Mouse (Mus musculus) heart, adult 2 months (tissue): ENCODE results near the gene Patl1. TPM values are rescaled to one million over a fixed set of nuclear protein-coding genes. Genes with fewer than 3 reads are reported as not detected.
"Not testable (repeated sequence)": the region's sequence is repeated elsewhere in the genome, so short reads cannot be mapped to it uniquely, and the experiment has no call there.

Experiments
- DNase-seq, 2 experiments: peaks; one replicate each; pipeline ENCODE4 v3.0.0; 2021
- H3K27ac ChIP-seq: fragments of 200-600 bp; 2 replicates; pipeline ENCODE4 v1.8.1; 2022
- H3K27me3 ChIP-seq: fragments of 200-500 bp; 2 replicates; pipeline ENCODE4 v1.6.1; 2012; ENCODE audit warnings: mild to moderate bottlenecking, low read length, inconsistent platforms, mixed read lengths; ENCODE audit not compliant: control insufficient read depth, insufficient read depth
- H3K36me3 ChIP-seq: fragments of 200-500 bp; 2 replicates; pipeline ENCODE4 v1.6.1; 2012; ENCODE audit warnings: low read length, inconsistent platforms; ENCODE audit not compliant: control insufficient read depth, insufficient read depth
- H3K4me1 ChIP-seq: fragments of 200-500 bp; 2 replicates; pipeline ENCODE4 v1.6.1; 2011; ENCODE audit warnings: low read length; ENCODE audit not compliant: control insufficient read depth, insufficient read depth
- H3K4me3 ChIP-seq: fragments of 200-600 bp; 2 replicates; pipeline ENCODE4 v1.8.1; 2022
- H3K79me2 ChIP-seq: fragments of 200-500 bp; replicated peaks from 2 replicates; pipeline ENCODE4 v1.6.1; 2012; ENCODE audit warnings: mild to moderate bottlenecking, inconsistent platforms, low read length, moderate library complexity, mixed read lengths; ENCODE audit not compliant: control insufficient read depth, insufficient read depth
- H3K9ac ChIP-seq: fragments of 200-500 bp; 2 replicates; pipeline ENCODE4 v1.6.1; 2012; ENCODE audit warnings: low read depth, mild to moderate bottlenecking, control low read depth, inconsistent platforms, low read length, mixed read lengths
- CTCF ChIP-seq: fragments of 200-600 bp; IDR thresholded peaks from 2 replicates; pipeline ENCODE4 v1.8.1; 2022; ENCODE audit warnings: antibody characterized with exemption, mild to moderate bottlenecking, moderate library complexity
- EP300 ChIP-seq: fragments of 200-500 bp; IDR thresholded peaks from 2 replicates; pipeline ENCODE4 v1.6.1; 2011; ENCODE audit warnings: low read depth, low read length, control low read depth; ENCODE audit not compliant: insufficient read depth
- POLR2A ChIP-seq: fragments of 200-500 bp; IDR thresholded peaks from 2 replicates; pipeline ENCODE4 v1.6.1; 2011; ENCODE audit warnings: mild to moderate bottlenecking, low read depth, low read length, control low read depth; ENCODE audit not compliant: insufficient read depth
- WGBS: fragments of 180-500 bp; shearing (Covaris S2); methylation state at CpG from one replicate; pipeline ENCODE4 v1.1.7; 2018; 5-methylcytosine and 5-hydroxymethylcytosine counted together
- intact Hi-C: fragments of 180-260 bp; cut with DNase I; formaldehyde crosslinking; loops from one replicate; pipeline ENCODE4 v1.15.1; 2025
- polyA plus RNA-seq: library from polyadenylated mRNA; depleted of rRNA; stranded (reverse); fragments of >200 nt; gene quantifications from 2 replicates; pipeline ENCODE4 v1.2.3, GENCODE M21; 2012
- total RNA-seq, 2 experiments: library from RNA; stranded (reverse); gene quantifications; 2 replicates each; pipeline ENCODE4 v1.2.3; 2021

Patl1 gene
- total and polyA plus RNA-seq, 3 experiments = 19.3 to 32.7 (median 28.6) TPM

GRCm38 (mm10) chr19:11969155-11970050 lies 57.2 kb downstream of the Patl1 start:
- intact Hi-C loops = no loop called here
- H3K4me3 ChIP-seq = peak overlapping the region; percentile 24
- DNase-seq = peak; percentile 26 to 46
- WGBS = 49% methylated on average over 9 of the region's 9 CpGs
- H3K27ac ChIP-seq = peak overlapping the region; percentile 94
- H3K36me3 ChIP-seq = peaks cover 39% of the 10 kb centered on the region
- peak overlapping the region; percentile 26 for H3K9ac ChIP-seq
- peaks cover 14% of the 10 kb centered on the region for H3K4me1 ChIP-seq
- TF ChIP-seq POLR2A (0 out of 2 replicates have a peak, but pooled peaks have one; percentile 38), EP300 (no peak)
- H3K27me3 ChIP-seq = no peaks in the 10 kb centered on the region
- peaks cover 6% of the 10 kb centered on the region for H3K79me2 ChIP-seq

GRCm38 (mm10) chr19:11973511-11974222 lies 61.5 kb downstream of the Patl1 start:
- DNase-seq = no peak
- peaks cover 14% of the 10 kb centered on the region for H3K4me1 ChIP-seq
- TF ChIP-seq CTCF = no peak
- no peak for TF ChIP-seq EP300
- TF ChIP-seq POLR2A = no peak
- H3K27ac ChIP-seq = no peak overlapping the region; the same call in 1 of the 2 replicates
- H3K79me2 ChIP-seq = peaks cover 2% of the 10 kb centered on the region
- H3K9ac ChIP-seq = no peak overlapping the region
- intact Hi-C loops = no loop called here
- no peak overlapping the region for H3K4me3 ChIP-seq
- H3K36me3 ChIP-seq = peaks cover 54% of the 10 kb centered on the region
- no peaks in the 10 kb centered on the region for H3K27me3 ChIP-seq
- WGBS = 63% methylated on average over 13 of the region's 13 CpGs

DNA sequence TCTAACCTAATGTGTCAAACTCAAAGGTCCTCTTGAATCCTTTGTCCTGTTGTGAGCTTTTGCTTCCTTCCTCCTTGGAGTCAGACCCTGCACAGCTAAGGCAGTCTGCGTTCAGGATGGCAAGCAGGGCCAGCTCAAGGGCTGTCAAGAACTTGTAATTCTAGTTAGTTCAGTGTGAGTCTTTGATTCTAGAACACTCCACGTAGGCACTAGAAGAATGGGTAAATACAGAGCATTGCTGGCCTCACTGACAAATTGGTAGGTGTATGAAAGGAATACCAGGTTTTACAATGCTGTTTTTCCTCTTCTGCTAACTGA lies 62.0 kb downstream of the Patl1 start:
- Histone ChIP-seq H3K36me3 (peaks cover 51% of the 10 kb centered on the region), H3K9ac (no peak overlapping the region), H3K4me1 (peaks cover 13% of the 10 kb centered on the region), H3K4me3 (no peak overlapping the region), H3K27ac (no peak overlapping the region; the same call in 1 of the 2 replicates), H3K79me2 (peaks cover 2% of the 10 kb centered on the region), H3K27me3 (no peaks in the 10 kb centered on the region)
- TF ChIP-seq EP300 (no peak), POLR2A (no peak), CTCF (no peak)
- intact Hi-C loops = no loop called here
- 69% methylated on average over 2 of the region's 2 CpGs for WGBS
- no peak for DNase-seq

GRCm38 (mm10) chr19:11975683-11976082 lies 63.5 kb downstream of the Patl1 start:
- no peaks in the 10 kb centered on the region for H3K27me3 ChIP-seq
- H3K4me3 ChIP-seq = no peak overlapping the region
- no peak overlapping the region for H3K9ac ChIP-seq
- H3K4me1 ChIP-seq = peaks cover 8% of the 10 kb centered on the region
- H3K27ac ChIP-seq = peak overlapping the region; percentile 5; the same call in 1 of the 2 replicates
- H3K36me3 ChIP-seq = peaks cover 62% of the 10 kb centered on the region
- H3K79me2 ChIP-seq = peaks cover 2% of the 10 kb centered on the region
- DNase-seq = no peak
- no peak for TF ChIP-seq EP300
- TF ChIP-seq POLR2A = no peak
- no peak for TF ChIP-seq CTCF
- WGBS = 57% methylated on average over 4 of the region's 4 CpGs
- intact Hi-C loops = no loop called here

DNA sequence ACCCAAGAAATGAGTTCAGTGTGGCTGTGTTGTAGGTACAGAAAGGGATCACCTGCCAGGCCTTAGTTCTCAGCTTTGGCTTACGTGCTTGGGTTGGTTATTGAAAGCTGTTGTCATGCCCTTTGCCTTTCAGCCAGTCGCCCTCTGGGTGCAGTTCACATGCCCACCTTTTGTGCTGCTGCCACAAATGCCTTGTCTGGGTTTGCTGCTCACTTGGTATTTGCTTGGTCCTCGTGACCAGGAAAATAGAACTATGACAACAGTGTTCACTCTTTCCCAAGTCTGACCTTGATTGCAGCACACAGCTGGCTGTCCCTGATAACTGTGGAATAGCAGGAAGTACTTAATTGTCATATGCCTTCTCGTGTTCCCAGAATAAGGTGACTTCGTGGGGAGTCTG lies 65.2 kb downstream of the Patl1 start:
- TF ChIP-seq POLR2A (no peak), EP300 (peak; percentile 81; the same call in 1 of the 2 replicates), CTCF (0 out of 2 replicates have a peak, but pooled peaks have one; percentile 15)
- H3K36me3 ChIP-seq = peaks cover 48% of the 10 kb centered on the region
- H3K4me3 ChIP-seq = no peak overlapping the region
- DNase-seq = peak in 1 of 2 experiments; percentile 50
- H3K27ac ChIP-seq = peak overlapping the region; percentile 60
- intact Hi-C loops = no loop called here
- WGBS = 40% methylated on average over 5 of the region's 5 CpGs
- peaks cover 7% of the 10 kb centered on the region for H3K4me1 ChIP-seq
- no peaks in the 10 kb centered on the region for H3K27me3 ChIP-seq
- peak overlapping the region; percentile 11; the same call in 1 of the 2 replicates for H3K9ac ChIP-seq
- no peaks in the 10 kb centered on the region for H3K79me2 ChIP-seq

GRCm38 (mm10) chr19:11980471-11980870 lies 68.3 kb downstream of the Patl1 start:
- 79% methylated on average over 4 of the region's 4 CpGs for WGBS
- H3K36me3 ChIP-seq = peaks cover 33% of the 10 kb centered on the region
- H3K27me3 ChIP-seq = no peaks in the 10 kb centered on the region
- no peak overlapping the region for H3K27ac ChIP-seq
- no peaks in the 10 kb centered on the region for H3K79me2 ChIP-seq
- H3K4me1 ChIP-seq = peaks cover 3% of the 10 kb centered on the region
- DNase-seq = no peak
- no peak overlapping the region for H3K4me3 ChIP-seq
- TF ChIP-seq POLR2A = no peak
- no peak for TF ChIP-seq EP300
- TF ChIP-seq CTCF = no peak
- intact Hi-C loops = no loop called here
- no peak overlapping the region for H3K9ac ChIP-seq

- peaks cover 19% of the 10 kb centered on the region for H3K36me3 ChIP-seq
- H3K27ac ChIP-seq, DNase-seq, intact Hi-C loops, H3K9ac ChIP-seq, H3K27me3 ChIP-seq, H3K4me3 ChIP-seq, H3K79me2 ChIP-seq, H3K4me1 ChIP-seq: not testable (repeated sequence)
- WGBS = 74% methylated on average over 5 of the region's 5 CpGs
Observed at GRCm38 (mm10) chr19:11984614-11985013, 72.4 kb downstream of the Patl1 start.
